Mouse (Mus musculus): ENCODE results near the gene Srpr.

Gene Srpr

GRCm38 (mm10) chr9:35262418-35262817, 62.4 kb downstream of the Srpr start:
- no peak for DNase-seq (ENCODE audit: low spot score in 2 of 2)

- DNase-seq (ENCODE audit: low spot score in 2 of 2) = no peak
Measured at GRCm38 (mm10) chr9:35263431-35263830, 63.5 kb downstream of the Srpr start.

GRCm38 (mm10) chr9:35264509-35264908, 64.5 kb downstream of the Srpr start:
- no peak for DNase-seq (ENCODE audit: low spot score in 2 of 2)

- peak; percentile 91 to 92 for DNase-seq (ENCODE audit: low spot score in 2 of 2)
Measured at GRCm38 (mm10) chr9:35267146-35267975, 67.4 kb downstream of the Srpr start, which contains the start of the genes Fam118b and Rpusd4. Fam118b (minus strand) TSS chr9:35267805. Rpusd4 (plus strand) TSS chr9:35267865.

GRCm38 (mm10) chr9:35267976-35268715, 68.2 kb downstream of the Srpr start:
- DNase-seq (ENCODE audit: low spot score in 2 of 2) = peak in 1 of 2 experiments; percentile 14

GRCm38 (mm10) chr9:35277855-35278365, 77.9 kb downstream of the Srpr start:
- peak in 1 of 2 experiments; percentile 16 for DNase-seq (ENCODE audit: low spot score in 2 of 2)

- no peak for DNase-seq (ENCODE audit: low spot score in 2 of 2)
Measured at GRCm38 (mm10) chr9:35278451-35278850, 78.5 kb downstream of the Srpr start.

GRCm38 (mm10) chr9:35282006-35282850, 82.3 kb downstream of the Srpr start:
- peak; percentile 69 to 75 for DNase-seq (ENCODE audit: low spot score in 2 of 2)

GRCm38 (mm10) chr9:35282851-35283200, 82.9 kb downstream of the Srpr start:
- no peak for DNase-seq (ENCODE audit: low spot score in 2 of 2)

GRCm38 (mm10) chr9:35283415-35284069, 83.6 kb downstream of the Srpr start:
- no peak for DNase-seq (ENCODE audit: low spot score in 2 of 2)

GRCm38 (mm10) chr9:35284351-35284750, 84.4 kb downstream of the Srpr start:
- no peak for DNase-seq (ENCODE audit: low spot score in 2 of 2)

GRCm38 (mm10) chr9:35286351-35286750, 86.4 kb downstream of the Srpr start:
- no peak for DNase-seq (ENCODE audit: low spot score in 2 of 2)

- DNase-seq (ENCODE audit: low spot score in 2 of 2) = no peak
Measured at GRCm38 (mm10) chr9:35289992-35290391, 90.0 kb downstream of the Srpr start.

GRCm38 (mm10) chr9:35290417-35290816, 90.4 kb downstream of the Srpr start:
- no peak for DNase-seq (ENCODE audit: low spot score in 2 of 2)

GRCm38 (mm10) chr9:35290916-35291315, 90.9 kb downstream of the Srpr start:
- DNase-seq (ENCODE audit: low spot score in 2 of 2) = no peak

- DNase-seq (ENCODE audit: low spot score in 2 of 2) = peak in 1 of 2 experiments; percentile 19
Measured at GRCm38 (mm10) chr9:35293465-35293864, 93.5 kb downstream of the Srpr start.

All from right cerebral cortex, adult 2 months (tissue).